Mouse (Mus musculus): ENCODE data around the gene Il20rb.

Il20rb gene

DNA sequence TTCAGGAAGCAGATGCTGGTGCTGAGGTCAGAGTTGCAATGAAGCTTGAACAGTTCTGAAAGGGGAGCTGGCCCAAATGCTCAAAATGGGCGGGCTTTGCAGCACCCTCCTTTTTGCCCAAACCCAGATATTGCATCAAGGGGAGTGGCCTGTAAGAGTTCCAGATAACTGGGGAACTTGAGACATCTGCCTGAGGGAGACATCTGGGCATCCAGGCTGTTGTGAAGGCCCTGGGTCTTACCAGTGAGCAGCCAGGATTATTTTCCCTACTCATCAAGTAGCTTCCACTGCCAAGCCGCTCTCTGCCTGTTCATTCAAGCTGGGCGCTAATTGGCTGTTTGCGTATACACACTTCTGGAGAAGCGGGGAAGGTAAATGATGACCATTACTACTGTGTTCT, at the start of gene Il20rb:
Il20rb (minus strand) TSS at position 358 of the 400 bp plus-strand sequence.
- no peak for DNase-seq (ENCODE audit: low spot score in 2 of 2)

DNA sequence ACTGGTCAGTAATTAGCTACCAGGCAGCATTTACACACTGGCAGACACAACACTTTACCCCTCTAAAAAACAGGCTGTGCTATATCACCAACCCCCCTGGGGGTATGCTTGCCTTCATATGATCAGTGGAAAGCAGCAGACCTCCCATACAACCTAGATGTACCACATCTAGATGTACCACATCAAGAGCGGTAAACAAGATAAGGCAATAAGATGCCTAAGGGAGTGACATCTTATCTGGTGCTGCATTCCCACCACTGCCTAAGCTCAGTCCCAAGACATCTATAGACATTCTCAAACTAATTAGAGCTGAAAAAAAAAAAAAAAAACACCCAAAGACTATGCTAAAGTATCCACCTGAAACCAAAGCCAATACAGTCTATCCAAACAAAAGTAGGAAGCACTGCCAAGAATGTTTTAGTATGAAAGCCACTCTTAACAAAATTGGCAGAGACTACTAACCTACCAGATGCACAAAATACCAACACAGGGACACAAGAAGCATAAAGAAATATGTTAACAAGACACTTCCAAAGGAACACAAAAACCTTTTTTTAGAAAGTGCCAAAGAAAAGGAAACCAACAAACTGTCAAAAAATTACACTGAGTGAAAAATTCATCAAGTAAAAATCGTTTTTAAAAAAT, 49.2 kb upstream of the Il20rb start:
- DNase-seq (ENCODE audit: low spot score in 2 of 2), result no peak

DNA sequence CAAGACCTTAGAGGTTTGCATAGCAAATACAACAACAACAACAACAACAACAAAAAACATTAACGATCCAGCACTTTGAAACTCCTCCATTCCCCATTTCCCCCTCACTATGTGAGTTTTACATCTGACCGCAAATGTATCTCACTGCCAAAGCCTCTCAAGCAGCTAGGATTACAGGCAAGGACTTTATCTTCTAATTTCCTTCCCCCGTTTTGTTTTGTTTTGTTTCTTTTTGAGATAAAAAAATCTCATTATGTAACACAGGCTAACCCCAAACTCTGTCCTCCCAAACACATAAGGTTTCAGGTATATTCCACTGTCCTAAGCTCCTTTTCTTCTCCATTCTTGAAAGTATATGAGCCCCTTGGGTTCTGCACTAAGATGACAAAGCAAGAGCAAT, 48.1 kb upstream of the Il20rb start:
- DNase-seq (ENCODE audit: low spot score in 2 of 2), result no peak

DNA sequence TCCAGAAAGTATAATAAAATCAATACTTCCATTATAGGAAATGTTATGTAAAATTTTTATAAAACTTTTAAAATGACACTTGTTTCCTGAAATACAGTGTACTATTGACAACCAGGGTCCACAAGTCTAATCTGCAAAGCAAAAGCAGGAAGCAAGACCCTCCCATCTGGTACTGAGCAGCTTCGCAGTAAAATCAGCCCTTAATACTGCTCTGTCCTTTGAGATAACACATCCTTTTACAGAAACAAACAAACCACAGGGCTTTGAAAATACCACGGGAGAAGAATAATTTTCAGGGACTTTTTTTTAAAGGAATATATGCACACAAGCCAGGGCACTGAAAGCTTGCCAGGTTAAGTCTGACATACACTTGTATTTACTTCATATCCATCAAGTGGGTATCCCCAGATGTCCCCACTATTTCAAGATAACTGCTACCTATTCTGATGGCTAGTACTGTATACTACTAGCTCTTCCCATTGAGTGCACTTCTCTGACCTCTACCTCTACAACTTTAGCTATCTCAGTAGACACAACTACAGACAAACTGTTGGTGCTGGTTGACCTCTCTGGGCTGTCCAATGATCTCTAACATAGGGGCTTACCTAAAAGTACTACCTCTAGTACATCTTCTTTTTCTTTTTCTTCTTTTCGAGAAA, 46.4 kb upstream of the Il20rb start:
- no peak for DNase-seq (ENCODE audit: low spot score in 2 of 2)

DNA sequence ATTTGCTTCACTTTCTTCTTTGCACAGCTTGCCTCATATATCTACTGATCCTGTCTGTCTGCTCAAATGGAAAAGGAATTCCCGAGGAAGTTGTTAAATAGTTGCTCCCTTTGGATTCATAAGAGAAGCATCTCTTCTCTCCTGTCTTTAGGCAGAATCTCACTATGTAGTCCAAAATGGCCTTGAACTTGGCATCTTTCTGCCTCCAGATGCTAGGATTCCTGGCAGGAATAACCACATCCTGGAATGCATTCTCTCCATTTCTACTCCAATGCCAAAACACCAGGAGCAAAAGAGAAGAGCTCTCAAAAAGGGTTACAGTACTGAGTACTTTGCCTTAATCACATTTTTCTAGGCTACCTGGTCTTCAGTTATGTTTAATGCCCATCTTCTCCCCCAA, 44.7 kb upstream of the Il20rb start:
- no peak for DNase-seq (ENCODE audit: low spot score in 2 of 2)

DNA sequence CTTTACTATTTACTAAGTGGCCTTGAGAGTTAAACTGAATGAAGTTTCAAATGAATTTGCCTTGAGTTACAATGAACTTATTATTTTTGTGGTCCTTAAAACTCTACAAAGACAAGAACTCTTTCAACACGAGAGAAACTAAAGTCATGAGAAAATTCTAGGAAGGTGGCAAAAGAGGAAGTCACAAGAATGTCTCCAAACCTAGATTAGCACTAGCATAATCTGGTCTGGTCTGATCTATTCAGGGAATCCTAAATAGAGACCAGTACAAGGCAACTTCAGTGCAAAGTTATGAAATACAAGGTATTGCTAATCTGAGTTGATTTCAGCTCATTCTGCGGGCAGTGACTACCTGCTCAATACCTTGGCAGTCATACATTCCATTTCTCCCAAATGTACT, 38.6 kb upstream of the Il20rb start:
- no peak for DNase-seq (ENCODE audit: low spot score in 2 of 2)

DNA sequence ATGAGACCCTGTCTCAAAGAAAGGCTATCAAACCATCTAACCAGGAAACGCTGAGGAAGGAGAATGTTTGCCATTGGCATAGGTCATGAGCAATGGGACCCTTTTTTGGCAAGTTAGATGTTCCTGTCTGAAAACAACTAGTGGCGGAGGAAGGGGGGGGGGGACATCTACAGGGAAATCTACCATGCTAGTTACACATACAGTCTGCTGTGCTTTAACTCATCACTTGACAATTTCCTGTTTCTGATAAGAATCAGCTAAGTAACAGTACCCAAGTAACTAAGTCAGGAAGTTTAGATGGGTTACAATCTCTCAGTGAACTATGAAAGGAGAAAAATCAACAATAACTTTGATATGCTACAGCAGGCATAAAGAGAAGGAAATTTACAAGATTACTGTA, 35.4 kb upstream of the Il20rb start:
- DNase-seq (ENCODE audit: low spot score in 2 of 2), result no peak

DNA sequence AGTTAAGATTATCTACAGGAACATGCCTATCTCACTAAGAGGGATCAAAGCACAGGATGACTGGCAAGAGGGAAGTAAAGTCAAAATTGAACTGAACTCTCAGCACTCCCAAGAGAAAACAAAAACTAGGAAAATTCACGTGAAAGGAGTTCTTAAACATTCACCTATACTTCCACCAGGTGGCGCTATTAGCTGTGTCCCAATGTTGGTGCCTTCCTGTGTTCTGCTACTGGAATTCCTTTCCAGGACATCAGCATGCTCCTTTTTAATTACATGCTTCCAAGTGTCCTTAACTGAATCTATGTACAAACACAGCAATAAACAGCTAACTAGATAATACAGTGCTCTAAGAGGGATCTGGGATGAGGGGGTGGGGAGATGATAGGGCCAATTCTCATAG, 34.0 kb upstream of the Il20rb start:
- peak; percentile 49 to 72 for DNase-seq (ENCODE audit: low spot score in 2 of 2)

DNA sequence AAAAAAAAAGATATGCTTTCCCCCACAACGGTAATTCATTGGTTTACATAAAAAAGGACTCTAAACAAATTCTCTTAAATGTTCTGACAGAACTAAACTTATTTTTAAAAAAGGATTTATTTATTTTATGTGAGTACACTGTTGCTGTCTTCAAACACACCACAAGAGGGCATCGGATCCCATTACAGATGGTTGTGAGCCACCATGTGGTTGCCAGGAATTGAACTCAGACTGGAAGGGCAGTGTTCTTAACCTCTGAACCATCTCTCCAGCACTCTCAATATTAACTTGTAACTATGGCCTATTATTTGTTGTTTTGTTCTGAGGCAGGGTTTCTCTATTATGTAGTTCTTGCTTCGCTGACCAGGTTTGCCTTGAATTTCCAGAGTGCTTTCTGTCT, 33.4 kb upstream of the Il20rb start:
- no peak for DNase-seq (ENCODE audit: low spot score in 2 of 2)

DNA sequence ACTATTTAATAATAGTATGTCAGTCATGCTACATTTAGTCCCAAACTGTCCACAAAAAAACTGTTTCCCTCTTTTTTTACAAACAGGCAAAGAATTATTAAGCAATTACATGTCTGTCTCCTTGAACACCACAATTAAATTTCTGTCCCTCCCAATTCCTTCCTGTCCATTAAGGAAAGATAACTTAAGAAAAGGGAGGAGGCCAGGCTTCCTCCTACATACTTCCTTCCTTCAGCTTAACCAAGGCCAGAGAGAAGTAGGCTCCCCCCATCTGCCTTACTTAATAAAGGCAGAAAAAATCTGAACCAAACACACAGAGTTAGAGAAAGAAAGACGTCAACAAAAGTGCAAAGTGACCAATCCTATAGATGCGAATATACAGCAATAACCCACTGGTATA, 21.0 kb upstream of the Il20rb start:
- peak; percentile 60 to 73 for DNase-seq (ENCODE audit: low spot score in 2 of 2)

DNA sequence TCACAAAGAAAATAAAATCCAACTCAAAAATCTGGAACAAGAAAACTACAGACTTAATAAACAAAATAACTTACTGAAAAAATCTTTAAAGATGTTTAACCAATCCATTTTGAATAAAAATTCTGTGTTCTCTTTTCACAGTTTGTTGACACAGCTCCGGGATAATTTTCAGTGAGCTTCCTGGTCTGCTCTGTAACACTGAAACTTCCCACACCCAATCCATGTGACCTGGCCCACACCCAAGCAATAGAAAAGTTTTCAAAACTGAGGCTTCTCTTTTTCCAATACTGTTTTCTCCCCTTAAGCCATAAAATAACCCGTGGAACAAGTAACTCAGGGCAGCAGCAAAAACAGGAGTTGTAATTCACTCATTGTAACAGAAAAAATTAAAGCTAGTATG, 20.1 kb upstream of the Il20rb start:
- DNase-seq (ENCODE audit: low spot score in 2 of 2), result peak; percentile 67 to 80

DNA sequence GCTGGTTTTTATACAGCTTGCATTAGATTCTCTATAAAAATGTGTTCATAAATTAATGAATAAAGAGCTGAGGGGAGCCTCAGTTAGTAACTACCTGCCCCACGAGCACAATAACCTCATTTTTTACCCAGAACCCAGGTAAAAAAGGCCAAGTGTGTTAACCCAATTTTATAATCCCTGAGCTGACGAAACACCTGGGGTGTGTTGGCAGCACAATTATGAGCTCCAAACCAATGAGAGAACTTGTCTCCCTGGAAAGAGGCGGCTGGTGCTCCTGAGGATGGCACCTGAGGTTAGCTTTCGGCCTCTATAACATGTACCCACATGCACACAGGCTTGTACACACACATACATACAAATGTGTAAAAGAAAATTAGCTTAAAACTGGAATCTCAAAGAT, 18.9 kb upstream of the Il20rb start:
- DNase-seq (ENCODE audit: low spot score in 2 of 2), result no peak

DNA sequence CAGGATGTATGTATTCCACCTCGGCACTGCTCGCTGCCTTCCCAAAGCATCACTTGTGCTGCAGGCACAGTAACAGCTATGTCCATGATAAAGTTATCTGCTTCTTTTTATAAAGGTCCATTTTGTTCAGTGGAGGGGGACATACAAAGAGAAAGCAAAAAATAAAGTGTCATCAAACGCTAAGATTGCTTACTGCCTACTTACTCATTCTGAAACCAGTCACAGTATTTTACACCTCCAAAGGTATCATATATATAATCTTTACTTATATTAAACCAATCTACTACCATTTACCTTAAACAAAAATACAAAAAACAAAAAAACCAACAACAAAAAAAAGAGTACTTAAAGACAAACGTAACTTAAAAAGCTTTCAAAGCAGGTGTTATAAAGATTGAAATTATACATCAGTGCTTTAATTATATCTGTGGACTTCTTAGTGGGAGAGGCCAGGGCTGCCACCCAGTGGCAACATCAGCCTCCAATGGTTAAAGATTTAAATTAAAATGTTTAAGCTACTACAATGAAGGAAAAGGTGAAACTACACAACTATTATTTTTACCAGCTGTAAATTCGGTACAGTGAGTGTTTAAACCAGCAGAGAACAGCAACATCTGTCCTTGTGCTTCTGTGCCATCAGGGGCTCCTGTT, 7.1 kb upstream of the Il20rb start:
- DNase-seq (ENCODE audit: low spot score in 2 of 2), result no peak

DNA sequence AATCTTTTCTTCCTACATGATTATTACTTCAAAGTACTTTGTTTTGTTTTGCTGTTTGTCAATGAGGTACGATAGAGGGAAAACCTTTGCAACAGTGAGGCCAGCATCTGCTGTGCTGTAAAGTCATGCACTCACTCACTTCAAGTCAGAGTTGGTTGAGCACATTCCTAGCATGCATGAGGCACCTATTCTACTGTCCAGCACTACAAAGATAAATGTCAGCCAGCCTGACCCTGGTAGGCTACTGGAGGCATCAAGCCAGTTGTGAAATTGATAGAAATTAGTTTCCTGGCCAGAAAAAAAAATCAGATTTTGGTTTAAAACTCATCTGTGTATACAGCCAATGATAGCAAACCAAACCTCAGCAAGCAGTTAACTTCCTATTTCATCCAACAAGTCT, 4.8 kb upstream of the Il20rb start:
- no peak for DNase-seq (ENCODE audit: low spot score in 2 of 2)

DNA sequence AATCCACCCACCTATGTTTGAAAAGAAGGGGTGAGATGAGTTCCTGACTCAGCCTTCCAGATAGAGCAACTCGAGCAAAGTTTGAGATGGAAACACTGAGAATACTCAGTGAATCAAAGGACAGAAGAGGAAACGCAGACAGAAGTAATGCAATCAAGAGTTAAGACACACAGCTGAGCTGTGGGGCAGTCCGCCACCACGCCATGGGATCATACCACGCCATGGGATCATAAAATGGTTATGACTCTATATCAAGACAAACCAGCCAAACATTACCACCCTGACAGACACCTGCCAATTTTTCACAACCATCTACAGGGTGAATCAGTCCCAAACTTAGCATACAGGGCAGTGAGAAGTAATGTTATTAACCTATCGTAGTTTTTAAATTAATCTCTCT, 2.4 kb upstream of the Il20rb start:
- no peak for DNase-seq (ENCODE audit: low spot score in 2 of 2)

DNA sequence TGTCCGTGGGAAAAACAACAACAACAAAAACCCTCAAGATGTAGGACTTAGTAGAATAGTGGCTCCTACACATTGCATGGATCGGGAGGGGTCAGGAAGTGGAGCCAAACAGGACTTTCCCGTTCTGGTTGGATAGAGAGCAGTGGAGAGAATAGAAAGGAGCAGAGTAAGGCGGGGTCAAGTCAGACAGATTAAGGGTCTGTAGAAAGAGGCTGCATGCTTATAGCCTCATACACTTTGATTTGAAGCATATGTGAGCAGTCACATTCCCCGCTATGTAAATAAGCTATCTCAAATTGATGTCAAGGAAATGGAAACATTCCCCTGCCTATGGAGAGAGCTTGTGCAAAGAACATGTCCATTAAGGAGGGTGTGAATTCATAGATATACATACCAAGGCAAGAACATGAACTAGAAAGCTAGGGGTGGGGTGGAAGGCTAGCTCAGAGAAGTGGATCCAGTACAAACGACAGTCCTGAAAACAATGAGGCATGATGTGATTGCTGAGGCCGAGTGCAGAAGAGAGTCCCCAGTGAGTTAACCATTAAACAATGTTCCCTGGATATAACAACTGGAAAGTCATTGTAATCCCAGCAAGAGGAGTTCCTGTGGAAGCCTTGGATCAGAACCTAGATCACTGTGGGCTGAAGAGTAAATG, 1.6 kb upstream of the Il20rb start:
- DNase-seq (ENCODE audit: low spot score in 2 of 2), result peak; percentile 43 to 66

DNA sequence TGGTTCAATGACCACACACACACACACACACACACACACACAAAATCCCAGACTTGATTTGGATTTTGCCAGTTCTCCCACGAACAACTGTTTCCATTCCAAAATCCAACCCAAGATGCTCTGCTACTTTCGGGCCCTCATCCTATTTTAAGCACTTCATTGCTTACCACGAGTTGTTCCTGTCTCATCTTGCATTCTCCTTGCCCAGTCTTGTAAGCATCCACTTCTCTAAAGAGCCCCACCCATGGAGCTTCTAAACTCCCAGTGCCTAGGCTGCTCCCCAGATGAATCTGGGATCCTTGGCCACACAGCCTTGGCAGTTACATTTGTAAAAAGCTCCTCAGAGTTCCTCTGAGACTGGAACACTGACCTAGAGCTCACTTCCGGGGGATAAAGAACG, 3.3 kb downstream of the Il20rb start:
- no peak for DNase-seq (ENCODE audit: low spot score in 2 of 2)

DNA sequence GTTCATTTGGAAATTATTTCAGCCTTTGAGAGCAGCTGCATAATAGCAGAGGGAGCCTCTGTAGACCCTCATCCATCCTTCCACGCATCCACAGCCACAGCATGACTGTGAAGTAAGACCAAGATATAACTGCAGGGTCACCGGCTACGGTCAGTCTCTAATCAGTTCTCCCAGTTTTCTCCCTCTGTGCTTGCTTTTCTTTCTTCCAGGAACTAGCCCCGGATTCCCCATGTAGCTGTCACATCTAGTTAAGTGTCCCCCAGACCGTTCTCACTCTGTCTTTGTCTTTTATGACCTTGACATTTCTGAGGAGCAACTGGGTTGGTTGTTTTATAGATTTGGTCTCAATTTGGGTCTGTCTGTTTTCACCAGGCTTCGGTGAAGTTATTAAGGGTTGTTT, 5.0 kb downstream of the Il20rb start:
- no peak for DNase-seq (ENCODE audit: low spot score in 2 of 2)

DNA sequence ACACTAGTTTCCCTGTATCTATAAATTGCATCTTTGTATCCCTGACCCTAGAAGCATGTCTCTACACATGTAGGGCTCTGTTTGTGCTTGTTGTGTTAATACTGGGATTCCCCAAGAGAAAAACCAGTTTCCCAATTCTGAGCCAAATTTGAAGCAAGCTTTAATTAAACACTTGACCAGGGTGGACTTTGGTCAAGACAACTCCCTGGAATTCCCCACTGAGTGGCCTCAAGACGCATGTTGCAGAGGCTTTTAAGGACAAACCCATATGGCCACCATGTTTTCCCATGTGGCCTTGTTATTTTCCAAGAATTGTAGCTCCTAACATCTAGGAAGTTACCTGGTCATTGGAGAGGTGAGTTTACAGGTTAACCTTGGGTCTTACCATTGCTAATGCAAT, 12.5 kb downstream of the Il20rb start:
- DNase-seq (ENCODE audit: low spot score in 2 of 2), result no peak

DNA sequence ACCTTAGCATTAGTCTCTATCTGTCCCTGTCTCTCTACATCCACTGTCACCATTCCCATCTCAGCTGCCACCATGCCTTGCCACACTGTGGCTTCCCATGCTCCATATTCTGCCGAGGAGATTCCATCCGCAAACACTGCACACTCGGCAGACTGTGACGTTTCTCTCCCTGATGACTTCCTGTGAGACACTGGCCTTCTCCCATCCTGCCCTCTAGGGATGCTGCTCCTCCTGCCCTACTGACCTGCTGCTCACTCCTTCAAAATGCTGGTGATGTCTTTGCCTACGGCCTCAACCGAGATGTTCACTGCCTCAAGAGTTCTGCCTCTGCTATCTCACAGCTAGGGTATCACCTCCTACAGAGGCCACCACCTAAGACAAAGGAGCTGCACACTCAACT, 13.2 kb downstream of the Il20rb start:
- no peak for DNase-seq (ENCODE audit: low spot score in 2 of 2)

DNA sequence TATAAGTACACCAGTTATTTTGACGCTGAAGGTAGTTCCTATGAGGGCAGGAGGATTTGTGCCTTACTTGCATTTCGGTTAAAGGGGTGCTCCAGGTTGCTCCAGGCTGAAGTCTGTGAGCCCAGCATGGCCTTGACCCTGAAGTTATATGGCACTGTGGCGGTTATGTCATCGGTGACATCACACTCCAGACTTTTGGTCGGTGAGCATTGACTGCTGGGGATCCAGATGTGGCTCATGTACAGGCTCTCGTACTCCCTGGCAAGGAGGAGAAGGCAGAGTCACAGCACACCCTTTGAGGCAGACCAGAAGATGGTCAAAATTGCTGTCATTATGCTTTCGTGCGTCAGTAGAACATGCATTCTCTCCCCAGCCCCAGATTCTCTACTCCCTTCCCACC, 13.7 kb downstream of the Il20rb start:
- no peak for DNase-seq (ENCODE audit: low spot score in 2 of 2)

DNA sequence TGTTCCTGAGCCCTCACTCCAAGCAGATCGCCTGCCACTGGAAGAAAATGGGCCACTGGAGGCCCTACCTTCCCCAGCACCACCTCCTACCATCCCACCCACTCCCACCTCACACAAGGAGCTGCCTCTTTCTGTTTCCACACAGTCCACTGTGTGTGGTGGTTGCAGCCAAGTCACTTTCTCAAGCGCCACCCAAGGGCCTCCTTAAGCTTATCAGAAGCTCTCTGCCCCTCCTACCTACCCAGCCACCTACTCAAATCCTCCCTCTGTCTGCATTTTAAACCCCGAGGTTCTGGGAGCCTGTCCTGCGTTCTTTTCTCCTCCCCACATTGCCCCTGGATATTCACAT, 15.0 kb downstream of the Il20rb start:
- no peak for DNase-seq (ENCODE audit: low spot score in 2 of 2)

Data from heart, adult 9 months (tissue).